Mouse (Mus musculus) neural tube, embryonic 15.5 days (tissue): ENCODE data around the gene Lrrc75b. TPM values are rescaled to one million over a fixed set of nuclear protein-coding genes. Genes with fewer than 3 reads are reported as not detected.

Experiments used
- ATAC-seq: fragments of 200-750 bp; cut with Nextera tagmentation; 2 replicates; pipeline ENCODE4 v1.8.0; 2017; ENCODE audit warnings: mild to moderate bottlenecking, moderate TSS enrichment, moderate library complexity; ENCODE audit not compliant: low FRiP score
- H3K27ac ChIP-seq: fragments of 300-500 bp; sonication (generic); replicated peaks from 2 replicates; pipeline ENCODE4 v1.5.1; 2015; ENCODE audit warnings: mild to moderate bottlenecking, inconsistent platforms
- H3K27me3 ChIP-seq: fragments of 300-500 bp; sonication (generic); replicated peaks from 2 replicates; pipeline ENCODE4 v1.6.1; 2015; ENCODE audit warnings: inconsistent platforms
- H3K36me3 ChIP-seq: fragments of 300-500 bp; sonication (generic); 2 replicates; pipeline ENCODE4 v1.6.1; 2015; ENCODE audit warnings: inconsistent platforms
- H3K4me1 ChIP-seq: fragments of 300-500 bp; sonication (generic); 2 replicates; pipeline ENCODE4 v1.6.1; 2015; ENCODE audit warnings: inconsistent platforms
- H3K4me2 ChIP-seq: fragments of 300-500 bp; sonication (generic); 2 replicates; pipeline ENCODE4 v1.6.1; 2015; ENCODE audit warnings: inconsistent platforms, mild to moderate bottlenecking, moderate library complexity
- H3K4me3 ChIP-seq: fragments of 300-500 bp; sonication (generic); replicated peaks from 2 replicates; pipeline ENCODE4 v1.5.1; 2015; ENCODE audit warnings: mild to moderate bottlenecking, inconsistent platforms
- H3K9ac ChIP-seq: fragments of 300-500 bp; sonication (generic); replicated peaks from 2 replicates; pipeline ENCODE4 v1.6.1; 2015; ENCODE audit warnings: mild to moderate bottlenecking, inconsistent platforms
- H3K9me3 ChIP-seq: fragments of 300-500 bp; sonication (generic); replicated peaks from 2 replicates; pipeline ENCODE4 v1.6.1; 2016; ENCODE audit warnings: inconsistent platforms
- WGBS: fragments of 180-500 bp; shearing (Covaris S2); methylation state at CpG from one replicate; pipeline ENCODE4 v1.1.7; 2015; ENCODE audit warnings: mixed read lengths; 5-methylcytosine and 5-hydroxymethylcytosine counted together
- polyA plus RNA-seq: library from polyadenylated mRNA; unstranded; fragments of >200 nt; fragmentation: Nextera tagmentation; extraction: Ambion mirVana; gene quantifications from 2 replicates; pipeline ENCODE4 v1.2.1, GENCODE M21; 2015

Lrrc75b gene
- polyA plus RNA-seq, 1 experiment from 2014 or later = 36.3 TPM

GRCm38 (mm10) chr10:75554090-75554489 is 6.0 kb downstream of the Lrrc75b start:
- Histone ChIP-seq H3K9me3 (no peaks in the 10 kb centered on the region), H3K4me3 (no peak overlapping the region), H3K27me3 (no peaks in the 10 kb centered on the region), H3K36me3 (peaks cover 39% of the 10 kb centered on the region), H3K4me2 (no peak overlapping the region), H3K9ac (no peak overlapping the region), H3K4me1 (peaks cover 27% of the 10 kb centered on the region), H3K27ac (no peak overlapping the region)
- no peak for ATAC-seq
- WGBS = 96% methylated on average over 8 of the region's 8 CpGs

DNA sequence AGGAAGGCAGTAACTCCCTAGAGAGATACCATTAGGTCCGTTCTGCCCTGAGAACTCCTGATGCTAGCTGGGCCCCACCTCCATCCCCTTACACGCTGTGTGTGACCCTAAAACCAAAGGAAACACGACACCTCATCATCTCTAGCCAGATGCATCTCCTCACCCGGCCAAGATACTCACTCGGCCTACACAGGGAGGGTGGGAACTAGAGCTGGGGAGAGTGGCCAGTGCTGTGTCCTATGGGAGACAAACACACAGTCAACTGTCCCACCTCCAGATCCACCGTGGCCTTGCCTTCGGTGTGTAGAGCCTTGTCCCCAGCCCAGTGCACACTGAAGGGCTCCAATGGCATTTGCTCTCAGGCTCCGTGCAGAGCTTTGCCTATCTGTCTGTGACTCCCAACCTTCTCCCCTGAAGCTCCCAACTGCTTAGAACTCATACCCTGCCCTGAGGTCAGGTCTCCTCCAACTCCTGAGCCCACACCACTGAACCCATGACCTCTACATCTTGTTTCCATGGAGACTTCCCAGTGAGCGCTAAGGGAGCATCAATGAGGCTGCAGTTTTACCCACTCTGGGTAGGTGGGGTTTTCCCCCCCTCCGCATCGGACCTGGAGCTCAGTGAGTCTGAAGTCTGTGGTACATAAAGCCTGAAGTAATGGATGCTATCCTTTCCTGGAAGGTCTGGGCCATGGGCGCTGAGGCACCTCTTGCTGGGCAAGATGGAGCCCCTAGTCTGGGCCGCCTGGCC is 7.3 kb downstream of the Lrrc75b start:
- no peak overlapping the region for H3K27ac ChIP-seq
- no peaks in the 10 kb centered on the region for H3K27me3 ChIP-seq
- WGBS = 74% methylated on average over 13 of the region's 13 CpGs
- no peak for ATAC-seq
- no peak overlapping the region for H3K4me2 ChIP-seq
- no peaks in the 10 kb centered on the region for H3K9me3 ChIP-seq
- H3K36me3 ChIP-seq = peaks cover 39% of the 10 kb centered on the region
- H3K9ac ChIP-seq = no peak overlapping the region
- no peak overlapping the region for H3K4me3 ChIP-seq
- peaks cover 28% of the 10 kb centered on the region for H3K4me1 ChIP-seq

GRCm38 (mm10) chr10:75552106-75552505 is 8.0 kb downstream of the Lrrc75b start:
- Histone ChIP-seq H3K36me3 (peaks cover 39% of the 10 kb centered on the region), H3K4me1 (peaks cover 22% of the 10 kb centered on the region), H3K4me3 (no peak overlapping the region), H3K27ac (no peak overlapping the region), H3K9me3 (no peaks in the 10 kb centered on the region), H3K27me3 (no peaks in the 10 kb centered on the region), H3K9ac (no peak overlapping the region), H3K4me2 (no peak overlapping the region)
- WGBS = 78% methylated on average over 2 of the region's 2 CpGs
- ATAC-seq = no peak

- ATAC-seq = no peak
- WGBS = 44% methylated on average over 12 of the region's 12 CpGs
Observed at GRCm38 (mm10) chr10:75551175-75551574, 9.0 kb downstream of the Lrrc75b start.

DNA sequence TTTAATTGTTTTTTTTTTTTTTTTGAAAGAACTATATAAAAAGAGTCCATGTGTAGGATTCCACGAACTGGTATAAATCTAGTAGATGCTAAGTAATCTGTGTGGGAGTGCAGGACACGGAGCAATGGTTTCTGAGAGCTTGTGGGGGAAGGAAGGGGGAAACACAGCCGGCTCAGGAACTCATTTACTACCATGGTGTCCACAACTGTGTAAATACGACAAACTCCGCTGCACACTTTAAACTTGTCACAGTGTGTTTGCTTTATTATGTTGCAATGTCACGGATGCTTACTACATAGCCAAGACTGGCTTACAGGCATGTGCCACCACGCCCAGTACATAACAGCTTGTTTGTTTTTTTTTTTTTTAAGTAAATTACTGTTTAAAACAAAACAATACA is 10.2 kb downstream of the Lrrc75b start:
- H3K4me2 ChIP-seq = no peak overlapping the region
- 63% methylated on average over 7 of the region's 7 CpGs for WGBS
- H3K27ac ChIP-seq = no peak overlapping the region
- no peak overlapping the region for H3K9ac ChIP-seq
- H3K36me3 ChIP-seq = peaks cover 19% of the 10 kb centered on the region
- H3K27me3 ChIP-seq = no peaks in the 10 kb centered on the region
- peaks cover 13% of the 10 kb centered on the region for H3K4me1 ChIP-seq
- no peak overlapping the region for H3K4me3 ChIP-seq
- ATAC-seq = no peak
- H3K9me3 ChIP-seq = no peaks in the 10 kb centered on the region

More at GRCm38 (mm10) chr10:75551175-75551574, 9.0 kb downstream of the Lrrc75b start:
- Histone ChIP-seq H3K4me1 (peaks cover 13% of the 10 kb centered on the region), H3K4me3 (no peak overlapping the region), H3K36me3 (peaks cover 30% of the 10 kb centered on the region), H3K27me3 (no peaks in the 10 kb centered on the region), H3K9ac (no peak overlapping the region), H3K4me2 (no peak overlapping the region), H3K27ac (no peak overlapping the region), H3K9me3 (no peaks in the 10 kb centered on the region)

GRCm38 (mm10) chr10:75548486-75548885 is 11.6 kb downstream of the Lrrc75b start:
- Histone ChIP-seq H3K9ac (no peak overlapping the region), H3K4me1 (peaks cover 13% of the 10 kb centered on the region), H3K27ac (peak overlapping the region; percentile 56), H3K27me3 (no peaks in the 10 kb centered on the region), H3K4me3 (no peak overlapping the region), H3K9me3 (no peaks in the 10 kb centered on the region), H3K36me3 (peaks cover 10% of the 10 kb centered on the region), H3K4me2 (peak overlapping the region; percentile 37)
- 25% methylated on average over 14 of the region's 14 CpGs for WGBS
- peak; percentile 73 for ATAC-seq

GRCm38 (mm10) chr10:75547901-75548300 is 12.2 kb downstream of the Lrrc75b start:
- Histone ChIP-seq H3K4me1 (peaks cover 13% of the 10 kb centered on the region), H3K27me3 (no peaks in the 10 kb centered on the region), H3K4me3 (no peak overlapping the region), H3K27ac (peak overlapping the region; percentile 56), H3K9me3 (no peaks in the 10 kb centered on the region), H3K36me3 (peaks cover 5% of the 10 kb centered on the region), H3K9ac (no peak overlapping the region), H3K4me2 (no peak overlapping the region)
- ATAC-seq = no peak
- 46% methylated on average over 7 of the region's 7 CpGs for WGBS

DNA sequence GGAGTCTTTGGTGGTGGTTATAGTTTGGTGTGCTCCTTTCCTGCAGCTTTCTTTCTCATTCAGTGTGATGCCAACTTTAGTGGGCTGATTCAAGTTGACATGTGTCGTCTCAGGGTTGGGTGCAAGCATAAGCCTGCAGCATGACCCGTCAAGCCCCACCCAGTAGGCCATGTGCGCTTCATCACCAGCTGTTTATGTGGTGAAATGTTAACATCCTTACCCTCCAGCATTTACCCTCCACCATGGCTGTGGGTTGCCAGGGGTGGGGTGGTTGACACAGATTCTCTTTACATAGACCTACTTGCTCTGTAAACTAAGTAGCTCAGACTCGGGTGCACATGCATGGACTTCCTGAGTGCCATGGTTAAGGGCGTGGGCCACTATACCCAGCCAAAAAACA is 24.0 kb downstream of the Lrrc75b start:
- Histone ChIP-seq H3K4me3 (no peak overlapping the region), H3K9me3 (no peaks in the 10 kb centered on the region), H3K4me1 (no peaks in the 10 kb centered on the region), H3K4me2 (no peak overlapping the region), H3K27ac (no peak overlapping the region), H3K36me3 (peaks cover 51% of the 10 kb centered on the region), H3K27me3 (no peaks in the 10 kb centered on the region), H3K9ac (no peak overlapping the region)
- WGBS = 94% methylated on average over 5 of the region's 5 CpGs
- no peak for ATAC-seq

- H3K4me1 ChIP-seq = no peaks in the 10 kb centered on the region
- H3K27me3 ChIP-seq = no peaks in the 10 kb centered on the region
- no peak overlapping the region for H3K4me2 ChIP-seq
- no peaks in the 10 kb centered on the region for H3K9me3 ChIP-seq
- 94% methylated on average over 2 of the region's 2 CpGs for WGBS
- H3K36me3 ChIP-seq = peaks cover 51% of the 10 kb centered on the region
- no peak overlapping the region for H3K27ac ChIP-seq
- H3K9ac ChIP-seq = no peak overlapping the region
- no peak for ATAC-seq
- H3K4me3 ChIP-seq = no peak overlapping the region
Observed at GRCm38 (mm10) chr10:75535423-75535822, 24.7 kb downstream of the Lrrc75b start.

- H3K36me3 ChIP-seq = peaks cover 51% of the 10 kb centered on the region
- H3K4me1 ChIP-seq = no peaks in the 10 kb centered on the region
- 94% methylated on average over 8 of the region's 8 CpGs for WGBS
- no peak overlapping the region for H3K9ac ChIP-seq
- H3K27me3 ChIP-seq = no peaks in the 10 kb centered on the region
- H3K9me3 ChIP-seq = no peaks in the 10 kb centered on the region
- no peak overlapping the region for H3K4me2 ChIP-seq
- H3K27ac ChIP-seq = no peak overlapping the region
- ATAC-seq = no peak
- H3K4me3 ChIP-seq = no peak overlapping the region
Observed at GRCm38 (mm10) chr10:75534934-75535333, 25.2 kb downstream of the Lrrc75b start.

- ATAC-seq = no peak
- 94% methylated on average over 8 of the region's 8 CpGs for WGBS
- Histone ChIP-seq H3K4me3 (no peak overlapping the region), H3K9me3 (no peaks in the 10 kb centered on the region), H3K4me2 (no peak overlapping the region), H3K27ac (no peak overlapping the region), H3K4me1 (no peaks in the 10 kb centered on the region), H3K9ac (no peak overlapping the region), H3K27me3 (no peaks in the 10 kb centered on the region), H3K36me3 (peaks cover 51% of the 10 kb centered on the region)
Observed at GRCm38 (mm10) chr10:75534216-75534615, 25.9 kb downstream of the Lrrc75b start.

DNA sequence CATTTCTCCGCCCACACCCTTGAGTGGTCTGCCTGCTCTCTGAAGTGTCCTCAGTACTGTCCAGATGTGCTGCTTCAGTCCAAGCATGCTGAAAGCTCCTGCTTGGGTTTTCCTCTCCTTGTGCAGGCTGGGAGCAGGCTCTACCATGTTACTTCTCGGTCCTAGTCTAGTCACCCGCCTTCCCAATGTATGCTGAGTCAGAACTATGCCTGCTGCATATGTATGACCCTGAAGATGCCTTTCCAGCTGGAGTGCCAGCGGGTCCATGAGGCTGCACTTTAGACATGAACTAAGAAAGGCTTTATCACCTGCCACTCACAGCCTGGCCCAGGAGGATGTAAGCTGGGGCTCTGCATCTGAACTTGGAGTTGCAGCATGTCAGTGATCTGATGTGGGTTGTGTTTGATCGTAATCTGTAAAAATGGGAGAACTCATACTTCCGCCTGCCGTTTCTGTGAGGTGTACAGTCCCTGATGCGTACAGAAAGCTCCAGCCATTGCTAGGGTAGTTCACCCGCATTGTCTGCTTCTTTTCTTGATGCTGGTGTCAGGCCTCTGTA is 28.5 kb downstream of the Lrrc75b start:
- Histone ChIP-seq H3K27me3 (no peaks in the 10 kb centered on the region), H3K4me2 (no peak overlapping the region), H3K9ac (no peak overlapping the region), H3K9me3 (no peaks in the 10 kb centered on the region), H3K4me3 (no peak overlapping the region), H3K27ac (no peak overlapping the region), H3K36me3 (peaks cover 48% of the 10 kb centered on the region), H3K4me1 (no peaks in the 10 kb centered on the region)
- WGBS = 89% methylated on average over 9 of the region's 9 CpGs
- no peak for ATAC-seq
